Mouse (Mus musculus) midbrain, postnatal 0 days (tissue): ENCODE measurements at regions not wholly inside any gene's neighbourhood (a gene's known extent, or its start where the extent isn't known, plus 50 kb on each side); places are given as distances from the start of the nearest gene placed in this dataset.

Source experiments
- ATAC-seq: fragments of 200-750 bp; cut with Nextera tagmentation; 2 replicates; pipeline ENCODE4 v1.8.0; 2017; ENCODE audit warnings: moderate number of reproducible peaks, mild to moderate bottlenecking, moderate TSS enrichment, moderate library complexity; ENCODE audit not compliant: low FRiP score
- DNase-seq: peaks from one replicate; pipeline ENCODE4 v3.0.0-alpha.2; 2015; ENCODE audit warnings: low spot score
- H3K27ac ChIP-seq: fragments of 300-500 bp; sonication (generic); 2 replicates; pipeline ENCODE4 v1.5.1; 2014; ENCODE audit warnings: low read depth, mild to moderate bottlenecking, low read length, mixed read lengths
- H3K27me3 ChIP-seq: fragments of 300-500 bp; sonication (generic); 2 replicates; pipeline ENCODE4 v1.6.1; 2014; ENCODE audit warnings: low read length, control low read depth, mixed read lengths; ENCODE audit not compliant: insufficient read depth
- H3K36me3 ChIP-seq: fragments of 300-500 bp; sonication (generic); 2 replicates; pipeline ENCODE4 v1.6.1; 2014; ENCODE audit warnings: low read length, control low read depth, mixed read lengths; ENCODE audit not compliant: insufficient read depth
- H3K4me1 ChIP-seq: fragments of 300-500 bp; sonication (generic); 2 replicates; pipeline ENCODE4 v1.6.1; 2014; ENCODE audit warnings: mild to moderate bottlenecking, control low read depth, antibody characterized with exemption, low read length, mixed read lengths; ENCODE audit not compliant: insufficient read depth
- H3K4me2 ChIP-seq: fragments of 300-500 bp; sonication (generic); 2 replicates; pipeline ENCODE4 v1.6.1; 2014; ENCODE audit warnings: low read depth, mild to moderate bottlenecking, low read length, mixed read lengths; ENCODE audit not compliant: poor library complexity, severe bottlenecking
- H3K4me3 ChIP-seq: fragments of 300-500 bp; sonication (generic); 2 replicates; pipeline ENCODE4 v1.5.1; 2014; ENCODE audit warnings: low read depth, mild to moderate bottlenecking, low read length, moderate library complexity
- H3K9ac ChIP-seq: fragments of 300-500 bp; sonication (generic); replicated peaks from 2 replicates; pipeline ENCODE4 v1.6.1; 2014; ENCODE audit warnings: mild to moderate bottlenecking, low read length, moderate library complexity, mixed read lengths; ENCODE audit not compliant: poor library complexity, severe bottlenecking
- H3K9me3 ChIP-seq: fragments of 300-500 bp; sonication (generic); 2 replicates; pipeline ENCODE4 v1.6.1; 2016; ENCODE audit warnings: low read length, control low read depth
- CTCF ChIP-seq: IDR thresholded peaks from 2 replicates; pipeline ENCODE4 v1.5.1; 2016; ENCODE audit warnings: antibody characterized with exemption, mild to moderate bottlenecking
- WGBS: fragments of 180-500 bp; shearing (Covaris S2); extraction: QIAGEN DNeasy Blood & Tissue Kit; methylation state at CpG from one replicate; pipeline ENCODE4 v1.1.7; 2014; 5-methylcytosine and 5-hydroxymethylcytosine counted together

DNA sequence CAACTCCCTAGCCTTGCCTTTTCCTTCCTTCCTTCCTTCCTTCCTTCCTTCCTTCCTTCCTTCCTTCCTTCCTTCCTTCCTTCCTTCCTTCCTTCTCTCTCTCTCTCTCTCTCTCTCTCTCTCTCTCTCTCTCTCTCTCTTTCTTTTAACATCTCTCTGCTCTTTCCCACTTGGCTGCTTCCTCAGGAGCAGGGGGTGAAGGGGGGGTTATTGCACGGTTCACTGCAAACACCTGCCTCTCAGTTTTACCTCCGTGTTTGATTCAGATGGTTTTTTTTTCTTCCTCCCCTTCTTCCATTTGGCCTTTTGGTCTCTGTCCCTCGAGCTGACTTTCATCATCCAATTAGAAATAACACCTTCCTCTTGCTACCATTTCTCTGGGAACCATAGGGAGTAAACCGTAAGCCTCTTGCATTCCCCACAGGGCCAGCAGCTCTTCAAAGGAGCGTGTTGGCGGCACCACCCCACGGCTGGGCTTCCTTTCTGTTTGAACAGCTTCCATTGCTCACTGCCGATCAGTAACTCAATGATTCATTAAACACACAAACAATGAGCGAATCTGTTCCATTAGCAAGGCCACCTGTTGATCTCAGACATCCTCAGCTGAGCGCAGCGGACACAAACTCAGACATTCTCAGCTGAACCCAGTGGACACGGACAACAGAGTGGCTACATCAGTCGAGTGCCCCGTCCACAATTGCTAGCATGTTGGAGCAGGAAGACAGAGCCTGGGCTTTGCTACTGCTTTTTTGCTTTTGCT lies 318.4 kb upstream of the Gm15217 start:
- Histone ChIP-seq H3K27me3 (no peaks in the 10 kb centered on the region), H3K9ac (no peak overlapping the region), H3K36me3 (no peaks in the 10 kb centered on the region), H3K4me2 (peak overlapping the region; percentile 44), H3K4me3 (peak overlapping the region; percentile 4; the same call in 1 of the 2 replicates), H3K27ac (no peak overlapping the region), H3K4me1 (0 out of 2 replicates have a peak, but pooled peaks cover 3% of the 10 kb centered on the region), H3K9me3 (no peaks in the 10 kb centered on the region)
- 20% methylated on average over 14 of the region's 14 CpGs for whole genome bisulfite sequencing
- ATAC-seq (no peak), DNase-seq (peak; percentile 62)
- TF ChIP-seq CTCF: no peak

DNA sequence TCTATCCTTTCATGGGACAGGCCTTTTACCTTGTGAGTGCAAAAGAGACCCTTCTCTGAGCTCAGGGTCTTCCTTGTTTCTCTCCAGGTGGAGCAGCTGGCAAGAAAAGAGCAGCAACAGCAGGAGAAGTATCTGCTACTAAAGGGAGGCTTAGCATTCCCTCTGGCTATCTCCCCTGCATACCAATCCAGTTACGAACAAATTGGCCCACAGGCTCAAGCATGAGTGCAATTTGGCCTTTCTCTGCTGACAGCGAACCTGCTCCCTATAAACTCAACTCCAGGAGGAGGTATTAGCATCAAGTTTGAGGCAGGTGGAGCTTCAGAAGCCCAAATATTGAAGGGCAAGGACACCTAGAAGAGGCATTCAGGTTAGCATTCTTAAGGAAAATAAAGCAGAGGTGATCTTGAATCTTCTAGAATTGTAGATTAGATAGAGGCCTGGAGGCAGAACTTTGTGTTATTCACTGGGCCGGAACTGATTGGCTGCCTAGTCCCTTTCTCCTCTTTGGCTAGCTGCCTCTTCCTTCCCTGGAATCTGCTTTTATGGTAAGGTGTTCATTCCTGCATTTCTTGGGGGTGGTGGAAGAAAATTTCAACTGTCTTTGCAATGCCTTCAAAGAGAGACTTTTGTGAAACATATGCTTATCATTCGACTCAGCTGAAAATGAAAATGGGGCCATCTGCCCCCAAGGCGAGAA lies 312.0 kb upstream of the Gm15217 start:
- H3K9me3 ChIP-seq: no peaks in the 10 kb centered on the region
- H3K4me1 ChIP-seq: no peaks in the 10 kb centered on the region
- no peak overlapping the region for H3K4me3 ChIP-seq
- TF ChIP-seq CTCF: no peak
- H3K4me2 ChIP-seq: no peak overlapping the region
- H3K27ac ChIP-seq: no peak overlapping the region
- H3K36me3 ChIP-seq: no peaks in the 10 kb centered on the region
- 76% methylated on average over 5 of the region's 5 CpGs for WGBS
- DNase-seq (no peak), ATAC-seq (no peak)
- no peak overlapping the region for H3K9ac ChIP-seq
- no peaks in the 10 kb centered on the region for H3K27me3 ChIP-seq

DNA sequence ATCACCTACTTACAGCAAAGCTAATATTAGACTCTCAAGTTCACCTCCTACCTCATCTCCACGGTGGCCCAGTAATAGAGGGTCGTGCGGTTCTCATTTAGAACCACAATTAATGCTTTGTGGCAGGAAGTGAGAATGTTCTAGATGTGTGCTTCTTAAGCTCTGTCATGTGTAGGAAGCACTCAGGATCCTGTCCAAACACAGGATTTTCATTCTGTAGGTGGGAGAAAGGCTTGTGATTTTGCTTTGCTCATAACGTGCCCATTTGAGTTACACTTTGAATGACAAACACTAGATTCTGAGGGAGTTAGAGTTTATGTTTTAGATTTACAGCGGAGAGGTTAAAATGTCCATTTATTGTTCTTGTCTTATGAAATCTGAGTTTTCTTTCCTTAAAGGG lies 308.0 kb upstream of the Gm15217 start:
- DNase-seq (no peak), ATAC-seq (no peak)
- H3K9me3 ChIP-seq: no peaks in the 10 kb centered on the region
- no peak overlapping the region for H3K27ac ChIP-seq
- no peaks in the 10 kb centered on the region for H3K4me1 ChIP-seq
- H3K9ac ChIP-seq: no peak overlapping the region
- H3K36me3 ChIP-seq: no peaks in the 10 kb centered on the region
- no peak overlapping the region for H3K4me2 ChIP-seq
- 93% methylated on average over 5 of the region's 5 CpGs for WGBS
- no peak overlapping the region for H3K4me3 ChIP-seq
- no peak for TF ChIP-seq CTCF
- H3K27me3 ChIP-seq: no peaks in the 10 kb centered on the region

DNA sequence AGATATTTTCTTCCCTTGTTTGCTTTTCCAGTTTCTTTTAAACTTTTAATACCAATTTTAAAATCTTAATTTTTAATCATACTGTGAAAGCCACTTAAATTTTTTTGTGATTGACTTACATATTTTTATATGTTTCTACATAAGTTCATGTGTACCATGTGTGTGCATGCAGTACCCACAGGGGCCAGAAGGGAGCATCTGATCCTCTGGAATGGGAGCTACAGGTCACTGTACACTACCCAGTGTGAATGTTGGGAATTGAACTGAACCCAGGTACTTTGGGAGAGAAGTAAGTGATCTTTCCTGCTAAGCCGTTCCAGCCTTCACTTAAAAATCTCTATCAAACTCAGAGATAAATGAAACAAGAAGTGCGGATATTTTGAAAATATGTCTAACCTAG lies 302.5 kb upstream of the Gm15217 start:
- H3K4me2 ChIP-seq: no peak overlapping the region
- H3K9ac ChIP-seq: no peak overlapping the region
- no peaks in the 10 kb centered on the region for H3K36me3 ChIP-seq
- H3K4me3 ChIP-seq: no peak overlapping the region
- TF ChIP-seq CTCF: peak; percentile 35
- WGBS: 77% methylated on average over 2 of the region's 2 CpGs
- ATAC-seq (no peak), DNase-seq (no peak)
- H3K9me3 ChIP-seq: no peaks in the 10 kb centered on the region
- no peak overlapping the region for H3K27ac ChIP-seq
- H3K27me3 ChIP-seq: no peaks in the 10 kb centered on the region
- H3K4me1 ChIP-seq: no peaks in the 10 kb centered on the region

DNA sequence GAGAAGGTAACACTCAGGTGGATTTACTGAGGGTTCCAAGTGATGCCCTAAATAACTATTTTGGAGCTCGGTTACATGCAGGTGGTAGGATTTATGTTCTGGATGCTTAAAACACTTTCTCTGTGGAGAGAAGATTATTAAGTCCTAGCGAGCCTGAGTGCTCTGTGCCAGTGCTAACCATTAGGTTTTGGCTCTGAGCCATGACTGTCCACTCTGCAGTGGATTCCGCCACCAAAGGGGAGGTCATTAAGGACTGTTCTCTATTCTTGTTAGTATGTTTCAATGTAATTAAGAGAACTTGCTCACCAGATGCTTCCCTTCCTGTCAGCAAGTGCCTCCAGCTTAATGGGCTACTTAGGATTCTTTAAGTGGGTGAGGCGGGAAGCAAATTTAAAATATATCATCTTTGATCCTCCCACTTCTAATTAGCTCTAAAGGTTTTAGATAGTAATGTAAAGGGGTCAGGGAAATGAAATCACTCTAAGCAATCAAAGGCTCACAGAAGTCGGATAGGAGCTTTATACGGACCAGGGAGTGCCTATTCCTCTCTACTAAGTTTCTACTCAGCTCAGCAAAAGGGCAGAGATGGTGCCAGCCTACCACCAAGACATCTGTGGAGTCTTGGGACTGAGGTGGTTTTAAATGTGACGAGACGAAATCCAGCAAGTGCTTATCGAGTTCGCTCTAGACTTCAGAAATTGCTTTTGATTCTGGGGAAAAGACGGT lies 301.6 kb upstream of the Gm15217 start:
- no peak overlapping the region for H3K9ac ChIP-seq
- no peaks in the 10 kb centered on the region for H3K36me3 ChIP-seq
- no peaks in the 10 kb centered on the region for H3K4me1 ChIP-seq
- no peak overlapping the region for H3K4me2 ChIP-seq
- WGBS: 77% methylated on average over 11 of the region's 11 CpGs
- H3K27ac ChIP-seq: no peak overlapping the region
- ATAC-seq (no peak), DNase-seq (peak; percentile 49)
- H3K9me3 ChIP-seq: no peaks in the 10 kb centered on the region
- H3K4me3 ChIP-seq: no peak overlapping the region
- H3K27me3 ChIP-seq: no peaks in the 10 kb centered on the region
- TF ChIP-seq CTCF: no peak

DNA sequence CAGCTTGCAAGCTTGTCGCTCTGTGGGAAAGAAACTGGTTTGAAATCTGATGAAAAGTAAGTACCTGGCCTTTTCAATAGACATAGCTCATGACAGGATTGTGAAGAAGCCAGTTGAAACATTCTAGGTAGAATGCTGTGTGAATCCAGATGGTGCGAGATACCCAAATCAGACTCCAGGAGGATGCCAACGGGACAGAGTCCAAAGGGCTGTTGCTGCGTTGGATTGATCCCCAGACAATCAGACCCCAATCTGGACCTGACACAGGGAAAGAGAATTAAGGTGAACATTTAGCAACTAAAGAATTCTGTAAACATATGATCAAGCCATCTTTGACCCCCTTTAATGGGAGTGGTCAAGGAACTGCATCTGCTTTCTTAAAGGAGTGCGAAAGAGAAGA lies 296.6 kb upstream of the Gm15217 start:
- no peak for TF ChIP-seq CTCF
- ATAC-seq (no peak), DNase-seq (no peak)
- H3K36me3 ChIP-seq: no peaks in the 10 kb centered on the region
- no peak overlapping the region for H3K27ac ChIP-seq
- no peak overlapping the region for H3K4me2 ChIP-seq
- H3K4me3 ChIP-seq: no peak overlapping the region
- H3K9me3 ChIP-seq: no peaks in the 10 kb centered on the region
- H3K27me3 ChIP-seq: no peaks in the 10 kb centered on the region
- no peaks in the 10 kb centered on the region for H3K4me1 ChIP-seq
- no peak overlapping the region for H3K9ac ChIP-seq
- 92% methylated on average over 5 of the region's 5 CpGs for WGBS
